Mouse (Mus musculus) heart, adult 9 months (tissue): Measurements from ENCODE around the gene Nacad.
A peak's percentile ranks its signal among the peaks of the same experiment; 100 is the strongest.

Experiments
- DNase-seq, 2 experiments: peaks; one replicate each; pipeline ENCODE4 v3.0.0; 2022; ENCODE audit warnings: low spot score in 2 of 2

Gene Nacad

GRCm38 (mm10) chr11:6581560-6581959 is 24.3 kb downstream of the Nacad start:
- DNase-seq: no peak

- DNase-seq: no peak
Observed at GRCm38 (mm10) chr11:6580065-6580750, 25.6 kb downstream of the Nacad start.

- DNase-seq: no peak
Observed at GRCm38 (mm10) chr11:6579361-6579760, 26.5 kb downstream of the Nacad start.

GRCm38 (mm10) chr11:6576151-6576550 is 29.7 kb downstream of the Nacad start:
- DNase-seq: no peak

GRCm38 (mm10) chr11:6569410-6569777 is 36.5 kb downstream of the Nacad start:
- no peak for DNase-seq

GRCm38 (mm10) chr11:6568584-6569409 is 37.1 kb downstream of the Nacad start:
- peak; percentile 60 to 65 for DNase-seq

GRCm38 (mm10) chr11:6567951-6568350 is 37.9 kb downstream of the Nacad start:
- DNase-seq: no peak

- DNase-seq: no peak
Observed at GRCm38 (mm10) chr11:6566496-6566895, 39.4 kb downstream of the Nacad start.

GRCm38 (mm10) chr11:6563201-6563600 is 42.7 kb downstream of the Nacad start:
- DNase-seq: no peak

GRCm38 (mm10) chr11:6562359-6562758 is 43.5 kb downstream of the Nacad start:
- peak in 1 of 2 experiments; percentile 35 for DNase-seq

- DNase-seq: no peak
Observed at GRCm38 (mm10) chr11:6561474-6561873, 44.4 kb downstream of the Nacad start.

- DNase-seq: peak; percentile 48 to 68
Observed at GRCm38 (mm10) chr11:6560655-6561360, 45.0 kb downstream of the Nacad start.

GRCm38 (mm10) chr11:6559996-6560395 is 45.9 kb downstream of the Nacad start:
- DNase-seq: no peak

GRCm38 (mm10) chr11:6558234-6558633 is 47.6 kb downstream of the Nacad start:
- DNase-seq: no peak

GRCm38 (mm10) chr11:6550201-6550600 is 55.7 kb downstream of the Nacad start:
- DNase-seq: no peak

GRCm38 (mm10) chr11:6549770-6550169 is 56.1 kb downstream of the Nacad start:
- no peak for DNase-seq
